16 mouse cellular contexts compared by ENCODE assay signal in the genomic region with DNA sequence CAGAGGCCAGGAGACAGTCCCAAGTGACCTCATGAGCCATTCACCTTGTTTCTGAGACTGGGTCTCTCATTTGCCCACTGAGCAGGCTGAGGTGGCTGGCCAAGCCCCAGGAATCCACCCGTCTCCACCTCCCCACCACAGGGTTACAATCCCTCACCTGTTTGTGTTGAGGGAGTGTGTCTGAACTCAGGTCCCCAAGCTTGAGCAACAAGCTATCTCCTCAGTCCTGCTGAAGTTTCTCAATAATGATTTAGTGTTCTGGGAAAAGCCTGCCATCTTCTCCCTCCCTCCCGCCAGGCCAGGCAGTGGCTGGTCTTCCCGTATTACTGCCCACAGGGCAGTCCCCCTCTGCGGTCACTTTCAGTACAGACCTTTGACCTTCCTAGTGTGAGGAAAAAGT. TPM values are rescaled to one million over a fixed set of nuclear protein-coding genes. Genes with fewer than 3 reads are reported as not detected.
DNase-seq lines count a peak whose midpoint lies in the region; ATAC-seq lines count a peak whose summit lies in the region.
"Had no signal": no experiment of that assay in that cellular context is flagged by ENCODE, and none has a peak within 500 bp of the region (broad histone marks: within the 10 kb centered on the region; RNA-seq: fewer than 3 reads in every experiment).

No protein-coding gene starts in this region.

- no peak overlapping the region for H3K4me2 ChIP-seq in heart, embryonic 15.5 days
- no peak overlapping the region for H3K4me2 ChIP-seq in heart, embryonic 12.5 days
- H3K4me2 ChIP-seq in lung, embryonic 16.5 days (ENCODE audit: low read depth, low read length): no peak overlapping the region
- H3K4me2 ChIP-seq in liver, embryonic 13.5 days: 0 out of 2 replicates have a peak overlapping the region, but pooled peaks have one; percentile 5

- H3K9me3 ChIP-seq in heart, embryonic 15.5 days (replicated peaks): no peaks in the 10 kb centered on the region
- H3K9me3 ChIP-seq in heart, embryonic 12.5 days (replicated peaks): no peaks in the 10 kb centered on the region
- H3K9me3 ChIP-seq in lung, embryonic 16.5 days (ENCODE audit: control insufficient read depth, low read length): no peaks in the 10 kb centered on the region
- H3K9me3 ChIP-seq in liver, embryonic 13.5 days (replicated peaks): no peaks in the 10 kb centered on the region

- H3K36me3 ChIP-seq in heart, embryonic 15.5 days: no peaks in the 10 kb centered on the region
- H3K36me3 ChIP-seq in heart, embryonic 12.5 days: no peaks in the 10 kb centered on the region
- H3K36me3 ChIP-seq in lung, embryonic 16.5 days (ENCODE audit: control insufficient read depth, insufficient read depth, low read length): no peaks in the 10 kb centered on the region
- H3K36me3 ChIP-seq in liver, embryonic 13.5 days: no peaks in the 10 kb centered on the region

- no peak for ATAC-seq in heart, embryonic 15.5 days (replicated peaks; ENCODE audit: insufficient number of reproducible peaks, insufficient read depth, low FRiP score, low read depth)
- no peak for ATAC-seq in heart, embryonic 12.5 days (ENCODE audit: insufficient number of reproducible peaks, low FRiP score)
- no peak for ATAC-seq in lung, embryonic 16.5 days (ENCODE audit: low read depth)
- ATAC-seq in liver, embryonic 13.5 days (ENCODE audit: low read depth): no peak
- ATAC-seq: forebrain, embryonic 16.5 days had no signal

- DNase-seq in lung, postnatal 10 days: no peak
- DNase-seq in liver, embryonic 13.5 days: no peak
- DNase-seq in layer of hippocampus, postnatal 14 days (ENCODE audit: low spot score in 2 of 2): no peak
- DNase-seq: adrenal gland, postnatal 14 days; cerebellum, adult 9-11 months; embryo, embryonic 11 days; right cerebral cortex, postnatal 25 days had no signal

- H3K9ac ChIP-seq in heart, embryonic 15.5 days: no peak overlapping the region
- H3K9ac ChIP-seq in heart, embryonic 12.5 days: no peak overlapping the region; the same call in 1 of the 2 replicates
- no peak overlapping the region for H3K9ac ChIP-seq in lung, embryonic 16.5 days (ENCODE audit: low read length)
- 0 out of 2 replicates have a peak overlapping the region, but pooled peaks have one; percentile 35 for H3K9ac ChIP-seq in liver, embryonic 13.5 days

- H3K4me1 ChIP-seq in heart, embryonic 15.5 days (replicated peaks): peaks cover 40% of the 10 kb centered on the region
- H3K4me1 ChIP-seq in heart, embryonic 12.5 days (replicated peaks): peaks cover 45% of the 10 kb centered on the region
- peaks cover 22% of the 10 kb centered on the region for H3K4me1 ChIP-seq in lung, embryonic 16.5 days (replicated peaks; ENCODE audit: control insufficient read depth, insufficient read depth, low read length)
- peaks cover 16% of the 10 kb centered on the region for H3K4me1 ChIP-seq in brown adipose tissue, adult 24 weeks (ENCODE audit: control insufficient read depth, insufficient read depth, insufficient read length, low read length)
- H3K4me1 ChIP-seq in liver, embryonic 13.5 days (replicated peaks): peaks cover 46% of the 10 kb centered on the region

- H3K27ac ChIP-seq in heart, embryonic 15.5 days: peak overlapping the region; percentile 46
- no peak overlapping the region for H3K27ac ChIP-seq in heart, embryonic 12.5 days (ENCODE audit: poor library complexity, severe bottlenecking)
- peak overlapping the region; percentile 3 for H3K27ac ChIP-seq in lung, embryonic 16.5 days (ENCODE audit: low read length)
- H3K27ac ChIP-seq in brown adipose tissue, adult 24 weeks (replicated peaks; ENCODE audit: low read depth, low read length): peak overlapping the region; percentile 55
- peak overlapping the region; percentile 54 for H3K27ac ChIP-seq in liver, embryonic 13.5 days
- H3K27ac ChIP-seq: layer of hippocampus, adult 2 months; left cerebral cortex, adult 2 months; macrophage had no signal

- H3K27me3 ChIP-seq in heart, embryonic 15.5 days: no peaks in the 10 kb centered on the region
- H3K27me3 ChIP-seq in heart, embryonic 12.5 days (replicated peaks): no peaks in the 10 kb centered on the region
- H3K27me3 ChIP-seq in lung, embryonic 16.5 days (ENCODE audit: control insufficient read depth, insufficient read depth, low read depth, low read length): no peaks in the 10 kb centered on the region
- H3K27me3 ChIP-seq in liver, embryonic 13.5 days: peaks cover 3% of the 10 kb centered on the region; the same call in 1 of the 2 replicates

- H3K4me3 ChIP-seq in heart, embryonic 15.5 days: no peak overlapping the region
- no peak overlapping the region for H3K4me3 ChIP-seq in heart, embryonic 12.5 days
- no peak overlapping the region for H3K4me3 ChIP-seq in lung, embryonic 16.5 days (ENCODE audit: low read length)
- H3K4me3 ChIP-seq in brown adipose tissue, adult 24 weeks (ENCODE audit: insufficient read depth, low read depth, low read length): no peak overlapping the region
- H3K4me3 ChIP-seq in liver, embryonic 13.5 days (replicated peaks): no peak overlapping the region
- H3K4me3 ChIP-seq: erythroblast, embryonic 14.5 days; layer of hippocampus, adult 2 months; left cerebral cortex, adult 2 months had no signal

- 70% methylated on average over 4 of the region's 4 CpGs for WGBS in heart, embryonic 15.5 days
- 65% methylated on average over 4 of the region's 4 CpGs for WGBS in heart, embryonic 12.5 days
- 64% methylated on average over 4 of the region's 4 CpGs for WGBS in lung, embryonic 16.5 days
- WGBS in liver, embryonic 13.5 days (ENCODE audit: insufficient replicate concordance): 31% methylated on average over 4 of the region's 4 CpGs

RNA-seq across cellular contexts. Expression of a gene that starts 5.7 kb away (rescaled TPM):
- 450 and 481 TPM in 2 replicates for polyA plus RNA-seq in heart, embryonic 15.5 days (2015; fragmentation: Nextera tagmentation; extraction: Ambion mirVana)
- polyA plus RNA-seq in heart, embryonic 12.5 days (2016; fragmentation: Nextera tagmentation; extraction: Ambion mirVana): 624 and 643 TPM in 2 replicates
- polyA plus RNA-seq in lung, embryonic 16.5 days (2015; fragmentation: Nextera tagmentation; extraction: Ambion mirVana): 644 and 678 TPM in 2 replicates
- polyA plus RNA-seq in brown adipose tissue, adult 24 weeks (2012; ENCODE audit: insufficient read depth, insufficient read length, missing spikeins): 162 and 164 TPM in 2 replicates
- 114 and 134 TPM in 2 replicates for polyA plus RNA-seq in liver, embryonic 13.5 days (2015; fragmentation: Nextera tagmentation; extraction: Ambion mirVana)
- total RNA-seq in layer of hippocampus, postnatal 14 days (2021): 100 to 1,000 TPM; 288 to 318 TPM
